28 mouse cellular contexts compared by ENCODE assay signal in the genomic region with DNA sequence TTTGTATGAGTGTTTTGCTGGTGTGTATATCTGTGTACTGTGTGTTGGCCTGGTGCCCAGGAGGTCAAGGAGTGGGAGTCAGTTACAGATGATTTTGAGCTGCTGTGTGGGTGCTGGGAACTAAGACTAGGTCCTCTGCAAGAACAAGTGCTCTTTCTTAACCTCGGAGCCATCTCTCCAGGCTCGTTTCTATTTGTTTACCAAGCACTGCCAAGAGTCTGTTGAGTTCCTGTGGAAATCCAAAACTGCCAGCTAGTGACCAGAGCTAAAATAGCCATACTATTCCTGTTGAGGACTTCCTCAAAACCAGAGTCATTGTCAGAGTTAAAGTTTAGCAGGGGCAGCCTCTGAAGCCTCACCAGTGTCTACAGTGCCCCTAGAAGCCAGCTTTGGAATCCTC. TPM values are rescaled to one million over a fixed set of nuclear protein-coding genes. Genes with fewer than 3 reads are reported as not detected.
A peak's percentile ranks its signal among the peaks of the same experiment; 100 is the strongest.
DNase-seq lines count a peak whose midpoint lies in the region; ATAC-seq and TF ChIP-seq lines count a peak whose summit lies in the region.
"Had no signal": no experiment of that assay in that cellular context is flagged by ENCODE, and none has a peak within 500 bp of the region (broad histone marks: within the 10 kb centered on the region; RNA-seq: fewer than 3 reads in every experiment).

No protein-coding gene starts in this region.

- H3K4me3 ChIP-seq in CH12.LX (replicated peaks in 1 of 3; ENCODE audit: low read depth in 2 of 3, low read length in 2 of 3, poor library complexity in 1 of 3) (no peak overlapping the region), macrophage (ENCODE audit: inconsistent target) (no peak overlapping the region)
- H3K4me3 ChIP-seq: embryonic facial prominence, embryonic 10.5 days; embryonic facial prominence, embryonic 15.5 days; forebrain, embryonic 12.5 days; intestine, embryonic 15.5 days; limb, embryonic 13.5 days; liver, embryonic 12.5 days had no signal

- dilution Hi-C loops in CH12.LX (cut with MboI; ENCODE audit: extremely low pct_ligation_motif_present, extremely low pct_unique_long_range_greater_than_20kb, low sequenced_read_pairs), result no loop called here

- no peak for TF ChIP-seq CTCF in CH12.LX (conservative IDR thresholded peaks at IDR 0.05 in 1 of 2, IDR thresholded peaks at IDR 0.05 in 1 of 2; ENCODE audit: low read depth in 2 of 2, low read length in 2 of 2)

- no peak for ATAC-seq in inflammation-experienced regulatory T-cells, adult 6 months
- ATAC-seq: activated CD4-positive, CD25-positive, alpha-beta regulatory T cell, adult 4 months; CD4-positive, CD25-positive, alpha-beta regulatory T cell, adult 4 months; forebrain, postnatal 0 days; hindbrain, embryonic 16.5 days; intestine, embryonic 15.5 days; liver, embryonic 12.5 days; lung, postnatal 0 days had no signal

- H3K4me2 ChIP-seq in CH12.LX (ENCODE audit: insufficient read depth, low read depth, poor library complexity, severe bottlenecking), result no peak overlapping the region
- H3K4me2 ChIP-seq: embryonic facial prominence, embryonic 15.5 days; forebrain, embryonic 12.5 days; intestine, embryonic 15.5 days; limb, embryonic 13.5 days; liver, embryonic 12.5 days had no signal

- H3K4me1 ChIP-seq in CH12.LX (ENCODE audit: control insufficient read depth in 1 of 2, insufficient read depth in 2 of 2), result peaks cover 8 to 38% of the 10 kb centered on the region in 2 experiments
- H3K4me1 ChIP-seq: embryonic facial prominence, embryonic 15.5 days; intestine, embryonic 15.5 days had no signal

- TF ChIP-seq RAD21 in CH12.LX (IDR thresholded peaks at IDR 0.05; ENCODE audit: low read depth, low read length), result no peak; the same call in 1 of the 2 replicates

- WGBS in macrophage (ENCODE audit: missing documents), result 16% methylated on average over 2 of the region's 2 CpGs

- peaks cover 22% of the 10 kb centered on the region for H3K79me2 ChIP-seq in CH12.LX (replicated peaks; ENCODE audit: control insufficient read depth, extremely low read depth, insufficient read depth, poor library complexity, severe bottlenecking)
- peaks cover 23% of the 10 kb centered on the region for H3K79me2 ChIP-seq in macrophage (ENCODE audit: inconsistent target)

- H3K36me3 ChIP-seq in CH12.LX (replicated peaks in 1 of 2; ENCODE audit: control insufficient read depth in 1 of 2, insufficient read depth in 1 of 2, low read length in 1 of 2) (no peaks in the 10 kb centered on the region), macrophage (ENCODE audit: inconsistent target) (no peaks in the 10 kb centered on the region)
- H3K36me3 ChIP-seq: embryonic facial prominence, embryonic 10.5 days; embryonic facial prominence, embryonic 15.5 days; forebrain, embryonic 12.5 days; intestine, embryonic 15.5 days; limb, embryonic 13.5 days; liver, embryonic 12.5 days had no signal

- no peaks in the 10 kb centered on the region for H3K9me3 ChIP-seq in CH12.LX (replicated peaks; ENCODE audit: low read length)
- H3K9me3 ChIP-seq: embryonic facial prominence, embryonic 10.5 days; embryonic facial prominence, embryonic 15.5 days; forebrain, embryonic 12.5 days; intestine, embryonic 15.5 days; limb, embryonic 13.5 days; liver, embryonic 12.5 days had no signal

- TF ChIP-seq EP300 in CH12.LX (IDR thresholded peaks at IDR 0.05; ENCODE audit: low read length), result peak; percentile 46

- in situ Hi-C loops in CH12.LX (cut with MboI; ENCODE audit: low pct_ligation_motif_present, low pct_unique_long_range_greater_than_20kb, low sequenced_read_pairs), result no loop called here

- TF ChIP-seq POLR2A in CH12.LX (IDR thresholded peaks at IDR 0.05; ENCODE audit: low read depth, low read length), result no peak

- H3K27me3 ChIP-seq in CH12.LX (replicated peaks), result no peaks in the 10 kb centered on the region
- H3K27me3 ChIP-seq: embryonic facial prominence, embryonic 15.5 days; intestine, embryonic 15.5 days; limb, embryonic 13.5 days had no signal

- H3K27ac ChIP-seq in CH12.LX (ENCODE audit: insufficient read depth, low read depth), result 0 out of 2 replicates have a peak overlapping the region, but pooled peaks have one; percentile 0
- H3K27ac ChIP-seq in macrophage, result peak overlapping the region; percentile 51
- H3K27ac ChIP-seq: embryonic facial prominence, embryonic 10.5 days; embryonic facial prominence, embryonic 15.5 days; forebrain, embryonic 12.5 days; intestine, embryonic 15.5 days; kidney, postnatal 0 days; limb, embryonic 13.5 days; liver, embryonic 12.5 days had no signal

- DNase-seq in gastrocnemius, adult 18-20 months (ENCODE audit: low spot score), result peak; percentile 27
- no peak for DNase-seq in gastrocnemius, postnatal 4 days (ENCODE audit: low spot score in 2 of 2)
- DNase-seq in layer of hippocampus, adult 11-12 months (ENCODE audit: low spot score), result peak; percentile 18
- no peak for DNase-seq in layer of hippocampus, postnatal 25 days (ENCODE audit: extremely low spot score in 1 of 2, low spot score in 1 of 2)
- no peak for DNase-seq in CH12.LX (ENCODE audit: extremely low read depth)
- DNase-seq: adrenal gland, adult 8-10 months; cerebellum, adult 2 months; cerebellum, postnatal 25 days; forebrain, postnatal 0 days; gastrocnemius, postnatal 25 days; kidney, adult 2 months; midbrain, embryonic 14.5 days; spleen, adult 18-20 months; thymus, adult 2 months; thymus, postnatal 36 days had no signal

- H3K9ac ChIP-seq in CH12.LX (ENCODE audit: insufficient read depth, low read depth), result no peak overlapping the region
- H3K9ac ChIP-seq: embryonic facial prominence, embryonic 15.5 days; forebrain, embryonic 12.5 days; forebrain, postnatal 0 days; intestine, embryonic 15.5 days; limb, embryonic 13.5 days; liver, embryonic 12.5 days had no signal

TF ChIP-seq in CH12.LX, 34 proteins besides CTCF, POLR2A, EP300 and RAD21:
- no peak for TF ChIP-seq NRF1 (IDR thresholded peaks at IDR 0.05; ENCODE audit: low read depth, low read length)
- TF ChIP-seq MAFK (IDR thresholded peaks at IDR 0.05; ENCODE audit: insufficient replicate concordance, low read length), result peak; percentile 51; the same call in 1 of the 2 replicates
- 0 out of 2 replicates have a peak, but pooled peaks have one; percentile 25 for TF ChIP-seq ZMIZ1 (IDR thresholded peaks at IDR 0.05; ENCODE audit: low read depth, low read length)
- no peak for TF ChIP-seq BHLHE40 (IDR thresholded peaks at IDR 0.05; ENCODE audit: low read depth, low read length)
- 0 out of 2 replicates have a peak, but pooled peaks have one; percentile 30 for TF ChIP-seq MXI1 (IDR thresholded peaks at IDR 0.05; ENCODE audit: low read depth, low read length)
- no peak for TF ChIP-seq ZC3H11A (IDR thresholded peaks at IDR 0.05; ENCODE audit: low read depth, low read length)
- 0 out of 2 replicates have a peak, but pooled peaks have one; percentile 63 for TF ChIP-seq SIN3A (IDR thresholded peaks at IDR 0.05; ENCODE audit: low read length)
- no peak for TF ChIP-seq UBTF (IDR thresholded peaks at IDR 0.05; ENCODE audit: low read depth, low read length)
- no peak for TF ChIP-seq HCFC1 (IDR thresholded peaks at IDR 0.05; ENCODE audit: low read depth, low read length)
- no peak for TF ChIP-seq NELFE (IDR thresholded peaks at IDR 0.05; ENCODE audit: low read depth, low read length)
- 0 out of 2 replicates have a peak, but pooled peaks have one; percentile 44 for TF ChIP-seq RCOR1 (conservative IDR thresholded peaks at IDR 0.05; ENCODE audit: low read depth, low read length)
- no peak for TF ChIP-seq KAT2A (IDR thresholded peaks at IDR 0.05; ENCODE audit: insufficient replicate concordance, low read length)
- no peak for TF ChIP-seq MAZ (IDR thresholded peaks at IDR 0.05; ENCODE audit: low read depth, low read length)
- no peak for TF ChIP-seq CHD2 (IDR thresholded peaks at IDR 0.05; ENCODE audit: low read length)
- no peak for TF ChIP-seq ELF1 (IDR thresholded peaks at IDR 0.05; ENCODE audit: low read depth, low read length)
- no peak for TF ChIP-seq MAX (IDR thresholded peaks at IDR 0.05; ENCODE audit: low read length)
- no peak for TF ChIP-seq IRF4 (IDR thresholded peaks at IDR 0.05; ENCODE audit: low read depth, low read length)
- no peak for TF ChIP-seq E2F4 (IDR thresholded peaks at IDR 0.05; ENCODE audit: insufficient replicate concordance, low read depth, low read length)
- no peak for TF ChIP-seq ETS1 (conservative IDR thresholded peaks at IDR 0.05; ENCODE audit: low read depth, low read length)
- TF ChIP-seq ZKSCAN1 (IDR thresholded peaks at IDR 0.05; ENCODE audit: borderline replicate concordance, low read depth, low read length), result no peak
TF ChIP-seq in CH12.LX: peak in this region for 5.

RNA-seq across cellular contexts. Expression of a gene that starts 1.9 kb away (rescaled TPM):
- 10 to 100 TPM; 14.3 to 18.2 TPM for total RNA-seq in gastrocnemius, adult 18-20 months (2021)
- total RNA-seq in gastrocnemius, postnatal 4 days (2021), result 100 to 1,000 TPM in 1 of 2 experiments, 10 to 100 TPM in 1; 79.2 to 104 TPM
- total RNA-seq in layer of hippocampus, postnatal 25 days (2021), result 10 to 100 TPM; 34.3 to 44.4 TPM
- 59.1 and 78.5 TPM in 2 replicates for total RNA-seq in CH12.LX (2012; rRNA removed)
- 49.7 and 51.3 TPM in 2 replicates for total RNA-seq in CH12.LX (2014; rRNA removed)
- polyA plus RNA-seq in CH12.LX (2012; ENCODE audit: insufficient read length, low read depth), result 38.5 and 39.6 TPM in 2 replicates
- total RNA-seq in macrophage (2018; cell fraction: chromatin; rRNA removed), result 1,000 to 10,000 TPM in 1 of 26 experiments, 100 to 1,000 TPM in 25; 342 to 1,153 (median 525) TPM
- total RNA-seq in macrophage (2018; cell fraction: cytosol; rRNA removed), result 10 to 100 TPM; 13.8 to 42.5 (median 25.0) TPM
- total RNA-seq in macrophage (2018; cell fraction: nucleus; rRNA removed), result 1,000 to 10,000 TPM in 1 of 26 experiments, 100 to 1,000 TPM in 25; 179 to 1,389 (median 338) TPM
- polyA plus RNA-seq in macrophage (2018), result 8.2 to 13.8 TPM (median 13.5 TPM) in 3 replicates
- polyA plus RNA-seq in inflammation-experienced regulatory T-cells, adult 6 months (2017; shearing (Covaris generic)), result 10 to 100 TPM; 32.8 to 63.9 (median 50.7) TPM

Comparison
In these comparisons a context has a peak if more than half of its experiments do, and no peak if none do; other contexts are left out.
1. DNase-seq: peak in gastrocnemius, adult 18-20 months (single experiment) and layer of hippocampus, adult 11-12 months (single experiment); none in gastrocnemius, postnatal 4 days (0 of 2), layer of hippocampus, postnatal 25 days (0 of 2) and CH12.LX (single experiment).